Mouse (Mus musculus): ENCODE measurements at regions not wholly inside any gene's neighbourhood (a gene's known extent, or its start where the extent isn't known, plus 50 kb on each side); places are given as distances from the start of the nearest gene placed in this dataset.

GRCm38 (mm10) chr12:77534079-77534478 lies 296.2 kb downstream of the Fut8 start:
- Histone ChIP-seq H3K9me3 (ENCODE audit: control insufficient read depth, low read length) (no peaks in the 10 kb centered on the region), H3K27ac (ENCODE audit: low read depth, low read length) (no peak overlapping the region), H3K4me3 (ENCODE audit: low read length) (no peak overlapping the region), H3K36me3 (ENCODE audit: control insufficient read depth, insufficient read depth, low read length) (no peaks in the 10 kb centered on the region), H3K9ac (ENCODE audit: low read depth, low read length) (no peak overlapping the region), H3K4me1 (ENCODE audit: control insufficient read depth, insufficient read depth, low read depth, low read length) (no peaks in the 10 kb centered on the region), H3K4me2 (ENCODE audit: low read length) (no peak overlapping the region), H3K27me3 (replicated peaks; ENCODE audit: control insufficient read depth, insufficient read depth, low read length) (no peaks in the 10 kb centered on the region)
- 81% methylated on average over 3 of the region's 3 CpGs for WGBS
- ATAC-seq, result no peak

DNA sequence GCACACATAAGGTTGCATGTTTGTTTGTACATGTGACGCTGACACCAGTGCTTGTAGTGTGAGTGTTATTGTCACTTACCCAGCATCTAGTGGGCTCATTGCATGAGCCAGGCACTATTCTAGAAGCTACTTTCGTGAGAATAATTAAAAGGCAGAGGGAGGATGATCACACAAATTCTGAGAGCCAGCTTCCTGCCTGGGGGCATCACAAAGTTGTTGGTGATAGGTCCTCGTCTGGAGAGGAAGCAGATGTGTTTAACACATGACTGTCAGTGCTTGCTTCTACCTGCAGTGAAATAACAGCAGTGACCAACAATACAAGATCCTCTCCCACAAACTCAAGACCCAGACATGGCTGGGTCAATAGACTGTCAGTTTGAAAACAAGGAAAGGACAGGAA lies 297.2 kb downstream of the Fut8 start:
- ATAC-seq, result no peak
- no peak overlapping the region for H3K9ac ChIP-seq (ENCODE audit: low read depth, low read length)
- H3K36me3 ChIP-seq (ENCODE audit: control insufficient read depth, insufficient read depth, low read length), result no peaks in the 10 kb centered on the region
- H3K4me3 ChIP-seq (ENCODE audit: low read length), result no peak overlapping the region
- no peak overlapping the region for H3K27ac ChIP-seq (ENCODE audit: low read depth, low read length)
- H3K9me3 ChIP-seq (ENCODE audit: control insufficient read depth, low read length), result no peaks in the 10 kb centered on the region
- 58% methylated on average over 3 of the region's 3 CpGs for WGBS
- no peak overlapping the region for H3K4me2 ChIP-seq (ENCODE audit: low read length)
- no peaks in the 10 kb centered on the region for H3K4me1 ChIP-seq (ENCODE audit: control insufficient read depth, insufficient read depth, low read depth, low read length)
- no peaks in the 10 kb centered on the region for H3K27me3 ChIP-seq (replicated peaks; ENCODE audit: control insufficient read depth, insufficient read depth, low read length)

GRCm38 (mm10) chr12:77537139-77537848 lies 299.4 kb downstream of the Fut8 start:
- Histone ChIP-seq H3K36me3 (ENCODE audit: control insufficient read depth, insufficient read depth, low read length) (no peaks in the 10 kb centered on the region), H3K9ac (ENCODE audit: low read depth, low read length) (no peak overlapping the region), H3K4me3 (ENCODE audit: low read length) (no peak overlapping the region), H3K27ac (ENCODE audit: low read depth, low read length) (no peak overlapping the region), H3K4me1 (ENCODE audit: control insufficient read depth, insufficient read depth, low read depth, low read length) (no peaks in the 10 kb centered on the region), H3K27me3 (replicated peaks; ENCODE audit: control insufficient read depth, insufficient read depth, low read length) (no peaks in the 10 kb centered on the region), H3K9me3 (ENCODE audit: control insufficient read depth, low read length) (no peaks in the 10 kb centered on the region), H3K4me2 (ENCODE audit: low read length) (no peak overlapping the region)
- ATAC-seq, result no peak
- 61% methylated on average over 8 of the region's 8 CpGs for WGBS

- 78% methylated on average over 10 of the region's 10 CpGs for WGBS
- no peak for ATAC-seq
- H3K9ac ChIP-seq (ENCODE audit: low read depth, low read length), result no peak overlapping the region
- H3K4me1 ChIP-seq (ENCODE audit: control insufficient read depth, insufficient read depth, low read depth, low read length), result no peaks in the 10 kb centered on the region
- H3K36me3 ChIP-seq (ENCODE audit: control insufficient read depth, insufficient read depth, low read length), result no peaks in the 10 kb centered on the region
- no peaks in the 10 kb centered on the region for H3K27me3 ChIP-seq (replicated peaks; ENCODE audit: control insufficient read depth, insufficient read depth, low read length)
- H3K4me2 ChIP-seq (ENCODE audit: low read length), result no peak overlapping the region
- no peak overlapping the region for H3K4me3 ChIP-seq (ENCODE audit: low read length)
- H3K9me3 ChIP-seq (ENCODE audit: control insufficient read depth, low read length), result no peaks in the 10 kb centered on the region
- no peak overlapping the region for H3K27ac ChIP-seq (ENCODE audit: low read depth, low read length)
Observed at GRCm38 (mm10) chr12:77539661-77540431, 301.9 kb downstream of the Fut8 start.

DNA sequence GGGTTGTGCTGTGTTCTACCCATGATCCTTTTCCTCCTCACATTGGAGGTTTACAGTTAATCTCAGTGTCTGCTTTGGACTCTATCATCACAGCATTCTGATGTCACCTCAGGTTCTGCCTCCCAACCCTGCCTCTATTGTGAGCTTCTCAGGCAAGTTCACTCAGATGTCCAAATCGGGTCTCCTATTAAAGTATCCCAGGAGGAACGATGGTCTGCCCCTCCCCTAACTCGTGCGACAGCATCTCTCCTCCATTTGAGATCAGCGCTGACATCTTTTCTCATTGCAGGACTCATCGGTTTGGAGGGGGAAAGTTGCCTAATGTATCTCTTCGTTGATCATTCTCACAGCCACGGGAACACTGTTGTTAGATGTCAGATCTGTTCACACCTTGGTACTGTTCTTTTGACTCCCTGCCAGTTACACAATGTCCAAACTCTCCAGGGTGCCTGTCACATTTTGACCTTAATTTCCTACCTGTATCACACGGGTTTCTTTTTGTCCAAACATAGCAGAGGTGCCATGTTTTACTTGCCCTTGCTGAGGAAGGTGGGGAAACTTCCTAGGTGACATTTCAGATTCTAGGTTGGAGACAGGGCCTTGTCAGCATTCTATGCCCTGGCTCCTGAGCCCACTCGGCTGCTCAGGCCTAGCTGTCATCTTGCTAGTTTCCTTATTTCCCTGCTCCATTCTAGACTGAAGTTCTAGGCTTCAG lies 303.3 kb downstream of the Fut8 start:
- H3K9ac ChIP-seq (ENCODE audit: low read depth, low read length), result no peak overlapping the region
- 82% methylated on average over 10 of the region's 10 CpGs for WGBS
- ATAC-seq, result no peak

DNA sequence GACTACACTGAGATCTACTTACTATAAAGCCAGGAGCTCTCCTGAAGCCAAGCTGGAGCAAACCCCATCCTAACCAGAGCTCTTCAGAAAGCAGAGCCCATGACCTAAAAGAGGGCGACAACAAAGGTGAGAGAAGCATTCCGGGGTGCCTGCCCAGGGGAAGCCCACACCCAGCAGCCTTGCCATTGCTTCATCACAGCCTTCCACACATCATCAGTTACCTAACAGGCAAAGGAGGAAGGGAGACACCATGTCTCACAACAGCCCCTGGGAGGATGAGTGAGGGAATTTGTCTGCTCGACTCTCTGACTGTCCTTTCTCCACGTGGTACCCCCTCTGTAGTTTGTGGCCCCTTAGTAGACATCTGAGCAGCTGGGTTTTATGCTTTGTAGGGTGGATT lies 303.9 kb downstream of the Fut8 start:
- Histone ChIP-seq H3K4me1 (ENCODE audit: control insufficient read depth, insufficient read depth, low read depth, low read length) (no peaks in the 10 kb centered on the region), H3K4me3 (ENCODE audit: low read length) (no peak overlapping the region), H3K27me3 (replicated peaks; ENCODE audit: control insufficient read depth, insufficient read depth, low read length) (no peaks in the 10 kb centered on the region), H3K9ac (ENCODE audit: low read depth, low read length) (no peak overlapping the region), H3K4me2 (ENCODE audit: low read length) (no peak overlapping the region), H3K9me3 (ENCODE audit: control insufficient read depth, low read length) (no peaks in the 10 kb centered on the region), H3K36me3 (ENCODE audit: control insufficient read depth, insufficient read depth, low read length) (no peaks in the 10 kb centered on the region), H3K27ac (ENCODE audit: low read depth, low read length) (no peak overlapping the region)
- 82% methylated on average over 4 of the region's 4 CpGs for WGBS
- ATAC-seq, result no peak

More for the DNA sequence above, 303.3 kb downstream of the Fut8 start:
- Histone ChIP-seq H3K4me3 (ENCODE audit: low read length) (no peak overlapping the region), H3K27ac (ENCODE audit: low read depth, low read length) (no peak overlapping the region), H3K27me3 (replicated peaks; ENCODE audit: control insufficient read depth, insufficient read depth, low read length) (no peaks in the 10 kb centered on the region), H3K36me3 (ENCODE audit: control insufficient read depth, insufficient read depth, low read length) (no peaks in the 10 kb centered on the region), H3K4me1 (ENCODE audit: control insufficient read depth, insufficient read depth, low read depth, low read length) (no peaks in the 10 kb centered on the region), H3K9me3 (ENCODE audit: control insufficient read depth, low read length) (no peaks in the 10 kb centered on the region), H3K4me2 (ENCODE audit: low read length) (no peak overlapping the region)

GRCm38 (mm10) chr12:77543651-77544050 lies 305.7 kb downstream of the Fut8 start:
- H3K9ac ChIP-seq (ENCODE audit: low read depth, low read length), result no peak overlapping the region

DNA sequence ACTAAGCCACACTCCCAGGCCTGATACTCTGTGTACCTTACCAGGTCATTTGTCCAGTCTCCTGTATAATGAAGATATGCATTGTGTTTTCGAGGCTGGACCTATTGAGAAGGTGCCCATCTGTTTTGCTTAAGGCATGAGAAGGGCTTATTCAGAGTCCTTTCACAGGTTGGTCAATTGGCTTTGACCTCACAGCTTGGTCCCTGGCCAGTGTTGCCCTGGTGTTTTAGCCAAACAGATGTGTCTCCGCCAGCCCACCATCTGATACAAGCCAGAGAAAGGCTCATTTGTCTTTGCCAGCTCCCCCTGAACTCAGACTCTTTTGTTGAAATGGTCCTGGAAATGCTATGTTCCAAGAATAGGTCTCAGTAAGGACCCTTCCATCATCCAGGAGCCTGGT lies 308.2 kb downstream of the Fut8 start:
- Histone ChIP-seq H3K9ac (ENCODE audit: low read depth, low read length) (no peak overlapping the region), H3K36me3 (ENCODE audit: control insufficient read depth, insufficient read depth, low read length) (no peaks in the 10 kb centered on the region), H3K4me3 (ENCODE audit: low read length) (no peak overlapping the region), H3K4me1 (ENCODE audit: control insufficient read depth, insufficient read depth, low read depth, low read length) (no peaks in the 10 kb centered on the region), H3K27me3 (replicated peaks; ENCODE audit: control insufficient read depth, insufficient read depth, low read length) (no peaks in the 10 kb centered on the region), H3K9me3 (ENCODE audit: control insufficient read depth, low read length) (no peaks in the 10 kb centered on the region), H3K27ac (ENCODE audit: low read depth, low read length) (no peak overlapping the region), H3K4me2 (ENCODE audit: low read length) (no peak overlapping the region)
- 39% methylated on average over 2 of the region's 2 CpGs for WGBS
- ATAC-seq, result peak; percentile 75

More at GRCm38 (mm10) chr12:77543651-77544050, 305.7 kb downstream of the Fut8 start:
- no peak for ATAC-seq
- Histone ChIP-seq H3K4me1 (ENCODE audit: control insufficient read depth, insufficient read depth, low read depth, low read length) (no peaks in the 10 kb centered on the region), H3K36me3 (ENCODE audit: control insufficient read depth, insufficient read depth, low read length) (no peaks in the 10 kb centered on the region), H3K4me3 (ENCODE audit: low read length) (no peak overlapping the region), H3K27ac (ENCODE audit: low read depth, low read length) (no peak overlapping the region), H3K9me3 (ENCODE audit: control insufficient read depth, low read length) (no peaks in the 10 kb centered on the region), H3K4me2 (ENCODE audit: low read length) (no peak overlapping the region), H3K27me3 (replicated peaks; ENCODE audit: control insufficient read depth, insufficient read depth, low read length) (no peaks in the 10 kb centered on the region)
- WGBS, result 90% methylated on average over 6 of the region's 6 CpGs

- Histone ChIP-seq H3K36me3 (ENCODE audit: control insufficient read depth, insufficient read depth, low read length) (no peaks in the 10 kb centered on the region), H3K4me1 (ENCODE audit: control insufficient read depth, insufficient read depth, low read depth, low read length) (peaks cover 2% of the 10 kb centered on the region; the same call in 1 of the 2 replicates), H3K9me3 (ENCODE audit: control insufficient read depth, low read length) (no peaks in the 10 kb centered on the region), H3K27ac (ENCODE audit: low read depth, low read length) (no peak overlapping the region), H3K27me3 (replicated peaks; ENCODE audit: control insufficient read depth, insufficient read depth, low read length) (no peaks in the 10 kb centered on the region), H3K4me3 (ENCODE audit: low read length) (no peak overlapping the region), H3K4me2 (ENCODE audit: low read length) (no peak overlapping the region), H3K9ac (ENCODE audit: low read depth, low read length) (no peak overlapping the region)
- 11% methylated on average over 3 of the region's 3 CpGs for WGBS
- peak; percentile 79 for ATAC-seq
Observed at GRCm38 (mm10) chr12:77568286-77568685, 330.4 kb downstream of the Fut8 start.

All from hindbrain, embryonic 16.5 days (tissue).